Mouse (Mus musculus) kidney, adult 9 months (tissue): Measurements from ENCODE around the gene Tcf7l2.

ENCODE experiments used
- DNase-seq: peaks from one replicate; pipeline ENCODE4 v3.0.0; 2022

Tcf7l2 gene

GRCm38 (mm10) chr19:55761086-55761485, 19.5 kb downstream of the Tcf7l2 start:
- DNase-seq, result peak; percentile 60

DNA sequence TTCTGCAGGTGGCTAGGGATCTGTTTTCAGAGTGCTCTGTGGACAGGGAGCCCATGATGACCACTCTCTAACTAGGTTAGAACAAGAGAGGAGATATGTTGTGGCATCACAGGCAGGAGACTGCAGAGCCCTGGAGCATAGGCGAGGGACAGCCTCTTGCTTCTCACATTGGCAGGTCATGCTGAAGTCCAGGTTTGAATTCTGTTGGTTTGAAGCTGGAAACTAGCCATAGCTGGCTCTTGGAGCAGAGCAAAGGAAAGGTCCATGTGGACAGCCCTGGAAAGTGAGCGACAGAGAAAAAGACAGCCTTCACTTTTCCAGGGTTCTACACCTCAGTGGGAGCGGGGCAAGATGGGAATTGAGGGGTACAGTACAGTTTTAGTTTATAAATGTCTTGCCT, 20.6 kb downstream of the Tcf7l2 start:
- peak; percentile 63 for DNase-seq

GRCm38 (mm10) chr19:55765814-55766213, 24.2 kb downstream of the Tcf7l2 start:
- DNase-seq, result no peak

DNA sequence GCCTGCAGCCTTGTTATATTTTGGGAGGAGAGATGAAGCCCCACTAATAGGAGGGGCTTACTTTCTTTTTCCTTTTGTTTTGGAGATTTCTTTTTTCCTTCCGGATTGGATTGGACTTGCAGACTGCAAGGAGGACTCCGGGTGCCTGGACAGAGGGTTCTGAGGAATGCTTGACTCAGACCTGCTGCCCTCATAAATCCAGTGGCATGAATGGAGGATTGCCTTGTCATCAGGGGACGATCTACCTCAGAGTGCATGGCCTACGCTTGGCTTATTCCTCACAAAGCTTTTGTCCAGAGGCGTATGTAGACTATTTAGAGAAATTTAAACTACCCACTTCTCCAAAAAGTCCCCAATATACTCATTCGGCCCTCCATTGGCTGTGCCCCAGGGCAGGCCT, 25.5 kb downstream of the Tcf7l2 start:
- no peak for DNase-seq

DNA sequence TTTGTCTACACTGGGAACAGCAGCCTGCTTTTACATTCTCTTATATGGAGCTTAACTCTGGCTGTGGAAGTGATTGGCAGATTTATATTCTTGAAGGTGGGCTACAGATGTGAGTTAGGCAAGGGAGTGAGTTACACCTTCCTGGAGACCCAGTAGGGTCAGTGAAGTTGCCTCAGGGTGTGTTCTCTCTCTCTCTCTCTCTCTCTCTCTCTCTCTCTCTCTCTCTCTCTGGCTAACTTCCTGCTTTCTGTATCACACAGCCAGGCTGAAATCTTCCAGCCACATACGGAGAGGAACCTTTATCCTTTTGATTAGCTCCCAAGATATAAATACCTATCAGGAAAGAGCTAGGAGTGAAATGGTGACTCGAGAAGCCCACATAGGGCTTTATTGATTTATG, 26.0 kb downstream of the Tcf7l2 start:
- DNase-seq, result no peak

- no peak for DNase-seq
These were observed 26.6 kb downstream of the Tcf7l2 start for GRCm38 (mm10) chr19:55768246-55768645.

- no peak for DNase-seq
These were observed 27.3 kb downstream of the Tcf7l2 start for GRCm38 (mm10) chr19:55768889-55769288.

DNA sequence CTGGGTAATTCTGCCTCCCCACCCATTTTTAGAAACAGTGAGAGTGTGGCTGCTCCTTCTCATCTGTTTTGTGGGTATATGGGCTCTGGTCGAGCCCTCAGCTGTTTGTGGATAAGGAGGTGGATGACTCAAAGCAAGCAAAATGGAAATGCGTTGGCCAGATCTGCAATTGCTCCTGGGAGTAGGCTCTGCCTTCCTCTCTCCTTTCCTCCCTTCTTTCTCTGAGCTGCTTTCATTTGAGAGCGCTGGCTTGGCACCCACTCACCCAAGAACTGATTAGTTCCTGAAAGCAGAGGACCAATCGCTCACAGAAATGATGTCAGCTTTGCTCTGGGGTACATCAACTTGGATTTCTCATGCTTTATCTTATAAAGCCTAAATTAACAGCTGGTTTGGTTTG, 32.7 kb downstream of the Tcf7l2 start:
- DNase-seq, result no peak

GRCm38 (mm10) chr19:55774824-55775223, 33.2 kb downstream of the Tcf7l2 start:
- DNase-seq, result no peak

DNA sequence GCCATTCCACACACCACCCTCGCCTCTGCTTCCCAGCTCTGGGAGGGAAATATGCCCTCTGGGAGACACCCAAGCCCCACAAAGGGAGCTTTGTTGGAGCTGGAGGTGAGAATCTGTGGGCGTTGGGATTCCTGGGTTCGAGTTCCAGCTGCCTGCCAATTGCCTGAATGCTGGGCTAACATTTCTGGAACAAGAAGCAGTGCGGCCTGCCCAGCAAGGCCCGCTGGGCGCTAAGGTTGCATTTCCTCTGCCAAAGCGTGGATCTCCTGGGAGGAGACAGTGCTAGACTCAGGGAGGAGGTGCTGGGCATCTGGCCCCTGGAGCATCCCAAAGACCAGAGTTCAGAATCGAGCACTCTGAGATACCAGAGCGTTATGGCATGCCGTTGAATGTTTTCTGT, 38.3 kb downstream of the Tcf7l2 start:
- DNase-seq, result peak; percentile 37

DNA sequence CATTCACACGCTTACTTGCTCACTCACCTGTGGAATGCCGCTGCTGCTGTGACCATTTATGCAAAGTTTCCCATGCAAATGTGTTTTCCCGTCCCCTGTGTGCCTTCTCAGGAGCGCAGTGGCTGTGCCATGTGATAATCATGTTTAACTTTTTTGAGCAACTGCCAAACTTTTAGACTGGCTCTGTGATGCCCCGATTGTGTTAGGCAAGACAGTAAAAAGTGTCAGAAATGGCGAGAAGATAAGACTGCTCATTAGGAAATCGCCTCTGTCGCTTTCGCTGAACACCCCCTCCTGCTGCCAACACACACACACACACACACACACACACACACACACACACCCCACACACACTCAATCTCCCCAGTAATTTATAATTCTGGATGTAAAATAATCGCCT, 39.5 kb downstream of the Tcf7l2 start:
- DNase-seq, result peak; percentile 16

GRCm38 (mm10) chr19:55781681-55782080, 40.1 kb downstream of the Tcf7l2 start:
- no peak for DNase-seq

- no peak for DNase-seq
These were observed 43.3 kb downstream of the Tcf7l2 start for GRCm38 (mm10) chr19:55784796-55785418.

DNA sequence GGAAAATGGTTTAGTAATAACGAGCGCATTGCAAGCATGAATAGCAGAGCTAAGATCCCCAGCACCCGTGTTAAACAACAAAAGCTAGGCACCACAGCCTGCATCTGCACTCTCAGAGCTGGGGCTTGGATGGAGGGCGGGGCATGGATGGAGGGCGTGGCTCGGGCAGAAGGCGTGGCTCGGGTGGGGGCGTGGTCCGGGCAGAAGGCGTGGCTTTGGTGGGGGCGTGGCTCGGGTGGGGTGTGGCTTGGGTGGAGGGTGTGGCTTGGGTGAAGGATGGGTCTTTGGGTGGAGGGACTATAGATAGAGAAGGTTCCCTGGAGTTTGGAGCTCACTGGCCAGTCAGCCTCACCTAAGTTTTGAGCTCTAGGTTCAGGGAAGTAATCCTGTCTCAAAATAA, 45.8 kb downstream of the Tcf7l2 start:
- DNase-seq, result no peak

- DNase-seq, result no peak
These were observed 46.8 kb downstream of the Tcf7l2 start for GRCm38 (mm10) chr19:55788285-55788904.

DNA sequence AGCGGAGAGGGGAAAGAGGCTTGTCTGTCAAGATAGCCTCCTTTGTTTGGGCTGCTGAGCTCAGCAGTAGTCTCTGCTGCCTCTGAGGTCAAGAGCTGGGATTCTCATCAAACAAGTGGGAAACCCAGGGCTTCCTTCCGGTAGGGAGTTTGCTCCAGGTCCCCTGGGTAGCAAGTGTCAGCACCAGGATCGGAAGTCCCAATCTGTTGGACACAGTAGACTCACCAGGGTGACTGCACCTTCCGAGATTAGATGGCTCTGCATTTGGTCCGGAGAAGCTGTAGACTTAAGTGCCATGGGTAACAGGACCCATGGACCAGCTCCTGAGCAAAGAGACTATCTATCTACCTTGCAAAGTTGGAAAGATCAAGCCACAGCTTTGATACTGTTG, 47.3 kb downstream of the Tcf7l2 start:
- DNase-seq, result no peak

GRCm38 (mm10) chr19:55789838-55790237, 48.2 kb downstream of the Tcf7l2 start:
- DNase-seq, result no peak

DNA sequence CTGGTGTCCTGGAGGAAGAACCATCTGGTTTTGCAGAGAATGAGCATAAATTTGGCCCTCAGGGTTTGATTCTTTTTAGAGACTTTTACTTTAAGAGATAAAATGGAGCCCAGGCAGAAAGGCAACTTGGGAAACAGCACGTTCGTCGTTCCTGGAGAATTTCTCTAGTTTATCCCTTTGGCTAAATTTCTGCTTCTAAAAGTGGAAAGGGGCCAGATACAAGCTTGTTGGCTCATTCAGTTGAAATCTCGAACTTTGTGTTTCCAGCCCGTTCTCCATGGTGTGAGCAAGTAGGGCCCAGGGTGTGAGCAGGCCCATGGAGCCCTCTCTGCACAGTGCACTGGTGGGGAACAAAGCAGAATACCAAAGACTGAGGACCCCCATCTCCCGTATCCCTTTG, 49.7 kb downstream of the Tcf7l2 start:
- DNase-seq, result no peak

GRCm38 (mm10) chr19:55791886-55792285, 50.3 kb downstream of the Tcf7l2 start:
- no peak for DNase-seq

GRCm38 (mm10) chr19:55792571-55792970, 51.0 kb downstream of the Tcf7l2 start:
- DNase-seq, result no peak

- DNase-seq, result no peak
These were observed 51.4 kb downstream of the Tcf7l2 start for GRCm38 (mm10) chr19:55793029-55793428.

- peak; percentile 55 for DNase-seq
These were observed 52.8 kb downstream of the Tcf7l2 start for GRCm38 (mm10) chr19:55794194-55794945.

GRCm38 (mm10) chr19:55794946-55795340, 53.3 kb downstream of the Tcf7l2 start:
- peak; percentile 59 for DNase-seq

DNA sequence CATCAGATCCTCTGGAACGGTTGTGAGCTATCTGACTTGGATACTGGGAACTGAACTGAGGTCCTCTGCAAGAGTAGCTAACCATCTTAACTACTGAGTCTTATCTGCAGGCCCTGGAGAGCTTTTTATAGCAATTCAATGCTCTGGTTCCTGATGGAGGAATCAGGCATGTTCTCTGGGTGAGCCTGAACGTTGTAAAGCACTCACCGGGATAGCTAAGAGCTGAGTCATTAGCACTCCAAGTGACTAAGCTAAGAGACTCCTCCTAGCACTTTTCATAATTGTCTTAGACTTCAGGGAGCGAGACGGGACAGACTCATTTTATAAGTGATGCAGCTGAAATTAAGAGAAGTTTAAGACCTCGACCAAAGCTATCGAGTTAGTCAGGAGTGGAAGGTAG, 53.7 kb downstream of the Tcf7l2 start:
- no peak for DNase-seq
